Comparison of ENCODE assay signal across 14 mouse cellular contexts in the genomic region with DNA sequence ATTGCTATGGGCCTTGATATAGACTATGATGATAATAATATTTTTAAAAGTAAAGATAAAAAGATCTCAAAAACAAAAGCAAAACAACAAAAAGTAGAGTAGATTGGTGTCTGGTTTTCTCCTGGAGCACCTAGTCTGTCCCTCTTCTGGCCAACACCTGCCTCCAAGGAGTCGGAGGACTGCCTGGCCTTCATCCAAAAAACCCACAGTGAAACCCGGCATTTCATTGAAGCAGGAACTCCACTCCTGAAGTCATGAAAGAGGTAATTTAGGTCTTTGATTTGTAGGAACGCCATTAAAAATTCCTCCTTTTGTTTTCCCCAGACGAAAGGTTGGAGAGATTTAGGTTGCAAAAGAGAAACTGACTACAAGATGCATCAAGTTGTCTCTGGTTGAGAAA. TPM values are rescaled to one million over a fixed set of nuclear protein-coding genes. Genes with fewer than 3 reads are reported as not detected.
DNase-seq lines count a peak whose midpoint lies in the region; ATAC-seq and TF ChIP-seq lines count a peak whose summit lies in the region.
"Had no signal": no experiment of that assay in that cellular context is flagged by ENCODE, and none has a peak within 500 bp of the region (broad histone marks: within the 10 kb centered on the region; RNA-seq: fewer than 3 reads in every experiment).

No protein-coding gene starts in this region.

- H3K9ac ChIP-seq in forebrain, embryonic 13.5 days: no peak overlapping the region
- no peak overlapping the region for H3K9ac ChIP-seq in forebrain, postnatal 0 days
- no peak overlapping the region for H3K9ac ChIP-seq in hindbrain, embryonic 15.5 days
- no peak overlapping the region for H3K9ac ChIP-seq in neural tube, embryonic 11.5 days (ENCODE audit: low read length)

- H3K27me3 ChIP-seq in forebrain, embryonic 13.5 days: no peaks in the 10 kb centered on the region
- H3K27me3 ChIP-seq in forebrain, postnatal 0 days (ENCODE audit: insufficient read depth, low read length): no peaks in the 10 kb centered on the region
- H3K27me3 ChIP-seq in hindbrain, embryonic 15.5 days: no peaks in the 10 kb centered on the region
- no peaks in the 10 kb centered on the region for H3K27me3 ChIP-seq in hindbrain, embryonic 10.5 days (ENCODE audit: insufficient read depth, poor library complexity, severe bottlenecking)
- H3K27me3 ChIP-seq in neural tube, embryonic 11.5 days (ENCODE audit: control insufficient read depth, insufficient read depth, low read length): no peaks in the 10 kb centered on the region

- no peak for ATAC-seq in forebrain, embryonic 13.5 days
- ATAC-seq in forebrain, postnatal 0 days: no peak
- ATAC-seq in hindbrain, embryonic 15.5 days (ENCODE audit: low FRiP score, low read depth): no peak
- peak; percentile 13; the same call in 1 of the 2 replicates for ATAC-seq in neural tube, embryonic 11.5 days (ENCODE audit: insufficient read depth, low FRiP score, low TSS enrichment)

- H3K27ac ChIP-seq in forebrain, embryonic 13.5 days: peak overlapping the region; percentile 14; the same call in 1 of the 2 replicates
- no peak overlapping the region for H3K27ac ChIP-seq in forebrain, postnatal 0 days (ENCODE audit: low read depth, low read length)
- no peak overlapping the region for H3K27ac ChIP-seq in hindbrain, embryonic 15.5 days (replicated peaks)
- no peak overlapping the region for H3K27ac ChIP-seq in hindbrain, embryonic 10.5 days
- no peak overlapping the region for H3K27ac ChIP-seq in neural tube, embryonic 11.5 days (ENCODE audit: low read depth, low read length)
- H3K27ac ChIP-seq: heart, embryonic 10.5 days; layer of hippocampus, adult 2 months had no signal

- peaks cover 16% of the 10 kb centered on the region for H3K4me1 ChIP-seq in forebrain, embryonic 13.5 days
- peaks cover 6% of the 10 kb centered on the region; the same call in 1 of the 2 replicates for H3K4me1 ChIP-seq in forebrain, postnatal 0 days (ENCODE audit: insufficient read depth)
- peaks cover 12% of the 10 kb centered on the region; the same call in 1 of the 2 replicates for H3K4me1 ChIP-seq in hindbrain, embryonic 15.5 days (replicated peaks)
- 0 out of 2 replicates have a peak, but pooled peaks cover 4% of the 10 kb centered on the region for H3K4me1 ChIP-seq in hindbrain, embryonic 10.5 days (replicated peaks)
- peaks cover 5% of the 10 kb centered on the region; the same call in 1 of the 2 replicates for H3K4me1 ChIP-seq in neural tube, embryonic 11.5 days (ENCODE audit: control insufficient read depth, insufficient read depth, low read length)

- TF ChIP-seq CTCF in forebrain, postnatal 0 days (IDR thresholded peaks at IDR 0.05; ENCODE audit: low read depth): no peak

- H3K36me3 ChIP-seq in forebrain, embryonic 13.5 days (ENCODE audit: poor library complexity, severe bottlenecking): no peaks in the 10 kb centered on the region
- no peaks in the 10 kb centered on the region for H3K36me3 ChIP-seq in forebrain, postnatal 0 days (ENCODE audit: insufficient read depth)
- H3K36me3 ChIP-seq in hindbrain, embryonic 15.5 days: no peaks in the 10 kb centered on the region
- H3K36me3 ChIP-seq in hindbrain, embryonic 10.5 days: no peaks in the 10 kb centered on the region
- no peaks in the 10 kb centered on the region for H3K36me3 ChIP-seq in neural tube, embryonic 11.5 days (ENCODE audit: control insufficient read depth, insufficient read depth, low read length)
- H3K36me3 ChIP-seq: heart, embryonic 10.5 days had no signal

- DNase-seq in forebrain, postnatal 0 days: no peak
- DNase-seq in hindbrain, embryonic 10.5 days (ENCODE audit: low spot score): no peak
- no peak for DNase-seq in neural tube, embryonic 11.5 days (ENCODE audit: low spot score)
- no peak for DNase-seq in neural tube, embryonic 10.5 days (ENCODE audit: extremely low spot score, low spot score)
- DNase-seq in right cerebral cortex, adult 2 months (ENCODE audit: low spot score in 2 of 2): no peak
- DNase-seq in adrenal gland, postnatal 4 days (ENCODE audit: low spot score in 2 of 2): no peak
- DNase-seq: adrenal gland, postnatal 25 days; cerebellum, adult 11 months; right cerebral cortex, adult 18-20 months had no signal

- H3K4me3 ChIP-seq in forebrain, embryonic 13.5 days: no peak overlapping the region
- no peak overlapping the region for H3K4me3 ChIP-seq in forebrain, postnatal 0 days (ENCODE audit: low read depth, low read length)
- no peak overlapping the region for H3K4me3 ChIP-seq in hindbrain, embryonic 15.5 days
- no peak overlapping the region for H3K4me3 ChIP-seq in hindbrain, embryonic 10.5 days
- H3K4me3 ChIP-seq in neural tube, embryonic 11.5 days (ENCODE audit: low read depth, low read length): no peak overlapping the region
- H3K4me3 ChIP-seq: heart, embryonic 10.5 days; layer of hippocampus, adult 2 months had no signal

- no peaks in the 10 kb centered on the region for H3K9me3 ChIP-seq in forebrain, embryonic 13.5 days (replicated peaks)
- H3K9me3 ChIP-seq in forebrain, postnatal 0 days (ENCODE audit: low read length): no peaks in the 10 kb centered on the region
- H3K9me3 ChIP-seq in hindbrain, embryonic 15.5 days: no peaks in the 10 kb centered on the region
- H3K9me3 ChIP-seq in hindbrain, embryonic 10.5 days: no peaks in the 10 kb centered on the region
- no peaks in the 10 kb centered on the region for H3K9me3 ChIP-seq in neural tube, embryonic 11.5 days (ENCODE audit: control insufficient read depth, low read length)
- H3K9me3 ChIP-seq: heart, embryonic 10.5 days had no signal

- WGBS in forebrain, embryonic 13.5 days: 11% methylated on average over 4 of the region's 4 CpGs
- WGBS in forebrain, postnatal 0 days: 7% methylated on average over 4 of the region's 4 CpGs
- 22% methylated on average over 4 of the region's 4 CpGs for WGBS in hindbrain, embryonic 15.5 days
- 76% methylated on average over 4 of the region's 4 CpGs for WGBS in hindbrain, embryonic 10.5 days
- WGBS in neural tube, embryonic 11.5 days: 45% methylated on average over 4 of the region's 4 CpGs

- H3K4me2 ChIP-seq in forebrain, embryonic 13.5 days: peak overlapping the region; percentile 14; the same call in 1 of the 2 replicates
- no peak overlapping the region for H3K4me2 ChIP-seq in forebrain, postnatal 0 days (ENCODE audit: low read depth)
- peak overlapping the region; percentile 16; the same call in 1 of the 2 replicates for H3K4me2 ChIP-seq in hindbrain, embryonic 15.5 days
- H3K4me2 ChIP-seq in neural tube, embryonic 11.5 days (ENCODE audit: low read depth): no peak overlapping the region
- H3K4me2 ChIP-seq: midbrain, embryonic 11.5 days had no signal

RNA-seq across cellular contexts. Expression of a gene that starts 8.9 kb away (rescaled TPM):
- 68.0 and 69.9 TPM in 2 replicates for polyA plus RNA-seq in forebrain, embryonic 13.5 days (2015; fragmentation: Nextera tagmentation; extraction: Ambion mirVana)
- 22.3 and 36.0 TPM in 2 replicates for total RNA-seq in forebrain, postnatal 0 days (2014; rRNA removed)
- polyA plus RNA-seq in forebrain, postnatal 0 days (2015; fragmentation: Nextera tagmentation; extraction: Ambion mirVana): 25.4 and 35.5 TPM in 2 replicates
- polyA plus RNA-seq in hindbrain, embryonic 15.5 days (2015; fragmentation: Nextera tagmentation; extraction: Ambion mirVana): 43.0 and 54.0 TPM in 2 replicates
- 40.4 and 53.6 TPM in 2 replicates for polyA plus RNA-seq in hindbrain, embryonic 10.5 days (2016; fragmentation: Nextera tagmentation; extraction: Ambion mirVana)
- 38.1 and 42.7 TPM in 2 replicates for polyA plus RNA-seq in neural tube, embryonic 11.5 days (2014; fragmentation: Nextera tagmentation; extraction: Ambion mirVana)
- total RNA-seq in adrenal gland, postnatal 4 days (2021): 10 to 100 TPM; 47.2 to 51.6 TPM

Comparison
In these comparisons a context has a peak if more than half of its experiments do, and no peak if none do; other contexts are left out.
1. H3K4me2 ChIP-seq: peak in forebrain, embryonic 13.5 days (single experiment) and hindbrain, embryonic 15.5 days (single experiment); none in forebrain, postnatal 0 days (single experiment) and neural tube, embryonic 11.5 days (single experiment).